Mouse (Mus musculus): ENCODE results near the gene Lonrf2.

- no peak for TF ChIP-seq POLR2A (IDR thresholded peaks at IDR 0.05; ENCODE audit: low read depth, low read length)
- no peak for TF ChIP-seq CTCF (conservative IDR thresholded peaks at IDR 0.05; ENCODE audit: insufficient read depth, insufficient read length, low read depth, low read length)
Observed at GRCm38 (mm10) chr1:38882746-38883145, 46.2 kb upstream of the Lonrf2 start.

Data from kidney, adult 2 months (tissue).